Mouse (Mus musculus): ENCODE measurements around the gene Cyp4f17.
A peak's percentile ranks its signal among the peaks of the same experiment; 100 is the strongest.
"Not testable (repeated sequence)": the region's sequence is repeated elsewhere in the genome, so short reads cannot be mapped to it uniquely, and the experiment has no call there.

The Cyp4f17 gene

GRCm38 (mm10) chr17:32526341-32526740 lies 20.5 kb downstream of the Cyp4f17 start:
- DNase-seq (ENCODE audit: low spot score in 2 of 2), result not testable (repeated sequence)

GRCm38 (mm10) chr17:32527748-32528147 lies 21.9 kb downstream of the Cyp4f17 start:
- DNase-seq (ENCODE audit: low spot score in 2 of 2), result no peak

GRCm38 (mm10) chr17:32528408-32529337 lies 22.8 kb downstream of the Cyp4f17 start:
- DNase-seq (ENCODE audit: low spot score in 2 of 2), result peak; percentile 76 to 80

- not testable (repeated sequence) for DNase-seq (ENCODE audit: low spot score in 2 of 2)
Observed at GRCm38 (mm10) chr17:32532356-32532755, 26.5 kb downstream of the Cyp4f17 start.

GRCm38 (mm10) chr17:32534068-32534467 lies 28.2 kb downstream of the Cyp4f17 start:
- no peak for DNase-seq (ENCODE audit: low spot score in 2 of 2)

GRCm38 (mm10) chr17:32536051-32536866 lies 30.4 kb downstream of the Cyp4f17 start, which contains the start of gene Cyp4f16:
TSS of gene Cyp4f16 (plus strand) at chr17:32536558.
- DNase-seq (ENCODE audit: low spot score in 2 of 2), result peak; percentile 27 to 60

- DNase-seq (ENCODE audit: low spot score in 2 of 2), result no peak
Observed at GRCm38 (mm10) chr17:32536867-32537250, 31.0 kb downstream of the Cyp4f17 start.

GRCm38 (mm10) chr17:32544792-32545191 lies 38.9 kb downstream of the Cyp4f17 start:
- not testable (repeated sequence) for DNase-seq (ENCODE audit: low spot score in 2 of 2)

GRCm38 (mm10) chr17:32550377-32550776 lies 44.5 kb downstream of the Cyp4f17 start:
- not testable (repeated sequence) for DNase-seq (ENCODE audit: low spot score in 2 of 2)

GRCm38 (mm10) chr17:32550900-32551770 lies 45.3 kb downstream of the Cyp4f17 start:
- DNase-seq (ENCODE audit: low spot score in 2 of 2), result peak; percentile 78 to 82

GRCm38 (mm10) chr17:32553016-32553415 lies 47.2 kb downstream of the Cyp4f17 start:
- not testable (repeated sequence) for DNase-seq (ENCODE audit: low spot score in 2 of 2)

GRCm38 (mm10) chr17:32554368-32554767 lies 48.5 kb downstream of the Cyp4f17 start:
- DNase-seq (ENCODE audit: low spot score in 2 of 2), result not testable (repeated sequence)

- DNase-seq (ENCODE audit: low spot score in 2 of 2), result not testable (repeated sequence)
Observed at GRCm38 (mm10) chr17:32563301-32563700, 57.5 kb downstream of the Cyp4f17 start.

GRCm38 (mm10) chr17:32573286-32573685 lies 67.4 kb downstream of the Cyp4f17 start:
- DNase-seq (ENCODE audit: low spot score in 2 of 2), result not testable (repeated sequence)

- DNase-seq (ENCODE audit: low spot score in 2 of 2), result no peak
Observed at GRCm38 (mm10) chr17:32577496-32578186, 71.8 kb downstream of the Cyp4f17 start.

Data from frontal cortex, postnatal 25 days (tissue).